Mouse (Mus musculus) embryonic fibroblast, embryonic 13.5 days (primary cell): Measurements from ENCODE around the gene Bola2. TPM values are rescaled to one million over a fixed set of nuclear protein-coding genes. Genes with fewer than 3 reads are reported as not detected.

Source experiments
- H3K27ac ChIP-seq: 2 replicates; pipeline ENCODE4 v1.5.1; 2012; ENCODE audit warnings: low read length, control low read depth, inconsistent platforms; ENCODE audit not compliant: insufficient read depth
- H3K4me1 ChIP-seq: 2 replicates; pipeline ENCODE4 v1.6.1; 2011; ENCODE audit warnings: low read length; ENCODE audit not compliant: control insufficient read depth, insufficient read depth
- H3K4me3 ChIP-seq: 2 replicates; pipeline ENCODE4 v1.5.1; 2011; ENCODE audit warnings: mild to moderate bottlenecking, control low read depth, low read length; ENCODE audit not compliant: insufficient read depth
- CTCF ChIP-seq: IDR thresholded peaks from 2 replicates; pipeline ENCODE4 v1.5.1; 2011; ENCODE audit warnings: mild to moderate bottlenecking, control low read depth, low read length, moderate library complexity, borderline replicate concordance; ENCODE audit not compliant: insufficient read depth
- POLR2A ChIP-seq: IDR thresholded peaks from 2 replicates; pipeline ENCODE4 v1.6.1; 2011; ENCODE audit warnings: low read depth, mild to moderate bottlenecking, control low read depth, low read length, moderate library complexity
- polyA plus RNA-seq: library from polyadenylated mRNA; stranded (reverse); fragments of >200 nt; gene quantifications from 2 replicates; pipeline ENCODE4 v1.2.4, GENCODE M21; 2011; ENCODE audit warnings: low read depth; ENCODE audit not compliant: missing spikeins, insufficient read length

Gene Bola2
- polyA plus RNA-seq, 1 experiment = 56.5 TPM

- TF ChIP-seq POLR2A (no peak), CTCF (no peak)
- Histone ChIP-seq H3K4me1 (no peaks in the 10 kb centered on the region), H3K27ac (no peak overlapping the region), H3K4me3 (no peak overlapping the region)
These were observed 29.9 kb upstream of the Bola2 start for GRCm38 (mm10) chr7:126665269-126665668.

DNA sequence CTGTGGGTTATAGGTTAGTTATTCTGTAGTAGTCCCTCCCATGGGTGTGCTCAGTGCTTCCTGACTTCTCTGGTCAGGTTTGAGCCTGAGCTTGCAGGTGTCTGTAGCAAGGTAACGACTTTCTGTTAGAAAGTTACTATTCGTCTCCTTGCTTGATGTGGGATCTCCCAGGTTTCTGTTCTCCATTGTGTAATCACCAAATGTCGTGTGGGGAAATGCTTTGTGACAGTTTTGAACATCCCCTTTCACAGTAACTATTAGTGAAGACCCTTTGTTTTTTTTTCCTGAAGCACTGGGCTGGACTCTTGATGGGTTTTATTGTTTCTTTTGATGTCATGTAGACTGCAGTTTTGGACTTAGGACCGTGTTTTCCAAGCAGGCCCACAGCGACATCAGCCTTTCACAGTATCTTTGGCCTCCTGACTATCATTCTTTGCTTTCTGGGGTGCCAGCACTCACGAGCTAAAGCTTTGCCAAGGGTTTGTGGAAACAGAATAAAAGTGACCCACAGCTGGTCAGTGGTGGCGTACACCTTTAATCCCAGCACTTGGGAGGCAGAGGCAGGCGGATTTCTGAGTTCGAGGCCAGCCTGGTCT, 27.6 kb upstream of the Bola2 start:
- no peak for TF ChIP-seq CTCF
- no peak for TF ChIP-seq POLR2A
- no peaks in the 10 kb centered on the region for H3K4me1 ChIP-seq
- H3K4me3 ChIP-seq = no peak overlapping the region
- no peak overlapping the region for H3K27ac ChIP-seq

DNA sequence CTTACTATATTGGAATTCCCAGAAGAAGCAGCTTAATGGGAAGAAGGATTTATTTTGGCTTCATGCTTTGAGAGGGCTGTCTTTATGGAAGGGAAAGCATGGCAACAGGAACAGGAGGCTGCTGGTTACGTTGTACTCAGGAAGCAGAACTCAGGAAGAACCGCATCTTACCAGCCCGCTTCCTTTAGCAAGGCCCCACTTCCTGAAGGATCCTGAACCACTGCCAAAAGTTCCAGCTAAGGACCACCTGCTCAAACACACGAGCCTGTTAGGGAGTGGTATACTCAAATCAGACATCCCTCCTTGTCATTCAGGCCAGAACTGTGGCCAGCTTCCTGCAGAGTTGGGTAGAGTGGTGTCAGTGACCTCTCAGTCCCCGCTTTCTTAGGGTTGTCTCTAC, 26.7 kb upstream of the Bola2 start:
- Histone ChIP-seq H3K4me1 (no peaks in the 10 kb centered on the region), H3K27ac (no peak overlapping the region), H3K4me3 (no peak overlapping the region)
- TF ChIP-seq CTCF (no peak), POLR2A (no peak)

GRCm38 (mm10) chr7:126670152-126670551, 25.0 kb upstream of the Bola2 start:
- H3K4me1 ChIP-seq = no peaks in the 10 kb centered on the region
- TF ChIP-seq POLR2A (no peak), CTCF (no peak)
- no peak overlapping the region for H3K27ac ChIP-seq
- H3K4me3 ChIP-seq = no peak overlapping the region

GRCm38 (mm10) chr7:126672111-126672510, 23.1 kb upstream of the Bola2 start:
- Histone ChIP-seq H3K4me3 (no peak overlapping the region), H3K27ac (no peak overlapping the region), H3K4me1 (no peaks in the 10 kb centered on the region)
- TF ChIP-seq CTCF = no peak
- TF ChIP-seq POLR2A = no peak

DNA sequence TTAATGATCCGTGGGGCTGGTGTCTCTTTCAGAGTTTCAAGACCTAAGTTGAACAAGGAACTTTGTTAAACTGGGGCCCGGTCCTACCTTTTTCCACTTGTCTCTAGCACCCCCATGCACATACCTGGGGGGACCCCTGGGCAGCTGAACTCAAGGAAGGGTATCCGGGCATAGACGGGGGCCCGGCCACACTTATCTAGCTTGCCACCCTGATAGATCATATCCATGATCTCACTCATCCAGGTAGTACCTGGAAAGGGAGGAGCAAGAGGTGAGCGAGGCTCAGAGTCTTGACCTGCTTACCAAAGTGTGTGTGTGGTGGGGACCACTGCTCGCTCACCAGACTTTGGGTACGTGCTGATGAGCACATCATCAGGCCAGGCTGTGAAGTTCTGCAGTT, 20.1 kb upstream of the Bola2 start:
- TF ChIP-seq POLR2A (no peak), CTCF (no peak)
- Histone ChIP-seq H3K4me3 (no peak overlapping the region), H3K27ac (no peak overlapping the region), H3K4me1 (no peaks in the 10 kb centered on the region)

DNA sequence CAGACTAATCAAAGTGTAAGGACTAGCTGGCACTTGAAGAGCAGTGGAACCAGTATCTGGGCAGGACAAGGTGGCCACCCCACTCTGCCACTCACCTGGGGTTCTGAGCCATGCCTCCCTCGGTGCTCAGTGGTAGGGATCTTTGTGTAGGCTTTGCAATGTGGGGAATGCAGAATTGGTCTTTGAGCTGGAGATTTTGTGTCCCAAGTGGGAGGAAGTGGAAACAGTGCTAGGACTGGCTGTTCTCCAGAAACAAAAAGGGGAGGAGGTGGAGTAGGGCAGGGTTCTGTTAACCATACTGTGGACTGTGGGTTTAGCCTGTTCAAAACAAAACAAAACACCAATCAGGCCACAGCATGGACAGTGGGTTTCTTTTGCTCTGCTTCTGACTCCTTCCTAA, 19.0 kb upstream of the Bola2 start, which contains the start of gene Sult1a1:
Gene Sult1a1 (minus strand): TSS at position 226 of the 400 bp plus-strand sequence.
- H3K4me3 ChIP-seq = no peak within 1 kb of the TSS
- no peaks in the 10 kb centered on the region for H3K4me1 ChIP-seq
- TF ChIP-seq CTCF = no peak
- no peak for TF ChIP-seq POLR2A
- H3K27ac ChIP-seq = no peak within 1 kb of the TSS

GRCm38 (mm10) chr7:126676631-126677220, 18.5 kb upstream of the Bola2 start:
- no peak for TF ChIP-seq POLR2A
- no peak for TF ChIP-seq CTCF
- H3K27ac ChIP-seq = no peak overlapping the region
- no peaks in the 10 kb centered on the region for H3K4me1 ChIP-seq
- H3K4me3 ChIP-seq = no peak overlapping the region

- H3K4me3 ChIP-seq = no peak overlapping the region
- H3K27ac ChIP-seq = no peak overlapping the region
- no peak for TF ChIP-seq POLR2A
- TF ChIP-seq CTCF = no peak
- H3K4me1 ChIP-seq = no peaks in the 10 kb centered on the region
These were observed 16.5 kb upstream of the Bola2 start for GRCm38 (mm10) chr7:126678545-126679341.

- no peak overlapping the region for H3K4me3 ChIP-seq
These were observed 15.5 kb upstream of the Bola2 start for GRCm38 (mm10) chr7:126679683-126680082.

More at GRCm38 (mm10) chr7:126679683-126680082, 15.5 kb upstream of the Bola2 start:
- Histone ChIP-seq H3K27ac (no peak overlapping the region), H3K4me1 (no peaks in the 10 kb centered on the region)
- TF ChIP-seq CTCF (no peak), POLR2A (no peak)
